Mouse (Mus musculus) spleen, adult 2 months (tissue): ENCODE measurements around the gene Fahd1.

Experiments
- CTCF ChIP-seq: fragments of 200-500 bp; IDR thresholded peaks from 2 replicates; pipeline ENCODE4 v1.5.1; 2011; ENCODE audit warnings: mild to moderate bottlenecking, inconsistent platforms; ENCODE audit not compliant: insufficient read depth, insufficient read length, insufficient replicate concordance; ENCODE audit errors: extremely low read depth
- POLR2A ChIP-seq: fragments of 200-500 bp; IDR thresholded peaks from 2 replicates; pipeline ENCODE4 v1.6.1; 2011; ENCODE audit warnings: low read depth, low read length, inconsistent platforms

DNA sequence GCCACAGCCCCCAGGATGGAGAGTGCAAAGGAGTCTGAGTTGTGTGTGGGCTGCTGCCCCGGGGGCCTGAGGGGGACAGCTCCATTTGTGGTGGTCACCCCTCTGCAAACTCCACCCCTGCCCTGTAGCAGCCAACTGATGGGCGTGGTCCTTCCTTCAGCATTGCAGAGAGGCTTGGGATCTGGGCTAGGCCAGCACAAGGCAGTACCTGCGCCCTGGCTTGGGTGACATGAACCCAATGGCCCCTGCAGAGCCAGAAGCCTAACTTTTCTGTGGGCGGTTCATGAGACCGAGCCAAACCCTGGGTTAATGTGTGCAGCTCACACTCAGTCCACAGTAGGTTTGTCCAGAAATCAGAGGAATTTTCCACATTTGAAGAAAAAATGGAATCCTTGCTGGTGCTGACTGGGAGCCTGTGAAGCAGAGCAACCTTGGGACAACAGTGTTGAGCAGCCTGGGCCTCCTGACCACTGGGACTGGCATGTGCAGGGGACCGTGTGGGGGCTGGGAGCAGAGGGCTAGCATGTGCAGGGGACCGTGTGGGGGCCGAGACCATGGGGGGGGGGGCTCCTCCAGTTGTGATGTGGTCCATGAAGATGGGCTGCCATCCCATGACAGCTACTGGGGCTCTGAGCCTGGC is 7.8 kb upstream of the Fahd1 start:
- TF ChIP-seq CTCF: no peak
- no peak for TF ChIP-seq POLR2A
